Mouse (Mus musculus) liver, postnatal 0 days (tissue): ENCODE measurements around the gene Epo. TPM values are rescaled to one million over a fixed set of nuclear protein-coding genes. Genes with fewer than 3 reads are reported as not detected.

Experiments used
- ATAC-seq: fragments of 200-750 bp; cut with Nextera tagmentation; 2 replicates; pipeline ENCODE4 v1.8.0; 2017; ENCODE audit warnings: mild to moderate bottlenecking, moderate library complexity
- DNase-seq: peaks from one replicate; pipeline ENCODE4 v3.0.0-alpha.2; 2016
- H3K27ac ChIP-seq: fragments of 300-500 bp; sonication (generic); 2 replicates; pipeline ENCODE4 v1.5.1; 2014; ENCODE audit warnings: antibody characterized with exemption, moderate library complexity, mild to moderate bottlenecking, low read depth
- H3K27me3 ChIP-seq: fragments of 300-500 bp; sonication (generic); 2 replicates; pipeline ENCODE4 v1.6.1; 2014; ENCODE audit warnings: low read length, control low read depth, mixed read lengths; ENCODE audit not compliant: insufficient read depth
- H3K36me3 ChIP-seq: fragments of 300-500 bp; sonication (generic); replicated peaks from 2 replicates; pipeline ENCODE4 v1.6.1; 2014; ENCODE audit warnings: mild to moderate bottlenecking, control low read depth, low read length, moderate library complexity, mixed read lengths; ENCODE audit not compliant: insufficient read depth
- H3K4me1 ChIP-seq: fragments of 300-500 bp; sonication (generic); 2 replicates; pipeline ENCODE4 v1.6.1; 2014; ENCODE audit warnings: antibody characterized with exemption, mild to moderate bottlenecking, control low read depth; ENCODE audit not compliant: insufficient read depth
- H3K4me2 ChIP-seq: fragments of 300-500 bp; sonication (generic); 2 replicates; pipeline ENCODE4 v1.6.1; 2014; ENCODE audit warnings: low read depth, mild to moderate bottlenecking, low read length, moderate library complexity, mixed read lengths
- H3K4me3 ChIP-seq: fragments of 300-500 bp; sonication (generic); 2 replicates; pipeline ENCODE4 v1.5.1; 2014; ENCODE audit warnings: low read depth, low read length
- H3K9ac ChIP-seq: fragments of 300-500 bp; sonication (generic); replicated peaks from 2 replicates; pipeline ENCODE4 v1.6.1; 2014; ENCODE audit warnings: mild to moderate bottlenecking, moderate library complexity
- H3K9me3 ChIP-seq: fragments of 300-500 bp; sonication (generic); 2 replicates; pipeline ENCODE4 v1.6.1; 2016; ENCODE audit warnings: mild to moderate bottlenecking, control low read depth, low read length, mixed read lengths
- CTCF ChIP-seq: sonication (generic); IDR thresholded peaks from 2 replicates; pipeline ENCODE4 v1.5.1; 2016; ENCODE audit warnings: antibody characterized with exemption, low read depth
- EP300 ChIP-seq: IDR thresholded peaks from 2 replicates; pipeline ENCODE4 v1.6.1; 2016; ENCODE audit warnings: antibody characterized with exemption, low read depth, mild to moderate bottlenecking
- whole genome bisulfite sequencing: fragments of 180-500 bp; shearing (Covaris S2); extraction: QIAGEN DNeasy Blood & Tissue Kit; methylation state at CpG from one replicate; pipeline ENCODE4 v1.1.7; 2014; ENCODE audit not compliant: insufficient replicate concordance; 5-methylcytosine and 5-hydroxymethylcytosine counted together
- polyA plus RNA-seq: library from polyadenylated mRNA; unstranded; fragments of >200 nt; fragmentation: Nextera tagmentation; extraction: Ambion mirVana; gene quantifications from 2 replicates; pipeline ENCODE4 v1.2.1, GENCODE M21; 2015

The Epo gene
- polyA plus RNA-seq, 1 experiment from 2014 or later, result 0.26 TPM

DNA sequence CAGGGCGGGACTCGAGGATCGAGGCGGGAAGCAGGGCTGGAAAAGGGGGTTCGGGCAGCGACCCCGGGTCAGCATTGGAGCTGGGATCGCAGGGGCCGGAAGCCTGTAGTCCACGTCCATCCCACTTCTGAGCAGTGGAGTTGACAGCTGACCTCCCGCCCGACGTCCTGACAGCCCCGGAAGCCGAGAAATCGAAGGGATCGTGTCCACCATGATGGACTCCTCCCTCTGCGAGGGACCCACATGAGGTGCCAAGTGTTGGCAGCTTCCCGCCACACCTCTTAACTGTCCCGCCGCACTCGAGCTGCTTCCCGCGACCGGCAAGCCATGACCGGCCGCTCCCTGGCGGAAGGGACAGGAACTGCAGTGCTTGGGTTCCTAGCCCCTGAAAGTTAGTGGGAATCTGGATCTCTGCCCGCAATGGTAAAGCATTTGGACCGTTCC is 30.4 kb downstream of the Epo start:
- 0% methylated on average over 27 of the region's 30 CpGs for WGBS
- H3K9ac ChIP-seq, result peak overlapping the region; percentile 73
- peak; percentile 91 for DNase-seq

GRCm38 (mm10) chr5:137501709-137502666 is 31.1 kb downstream of the Epo start, which contains the start of gene Pop7:
TSS of gene Pop7 (minus strand) at chr5:137502518.
- ATAC-seq (peak; percentile 91), DNase-seq (peak; percentile 100)
- Histone ChIP-seq H3K4me3 (peak within 1 kb of the TSS; percentile 75), H3K9me3 (no peaks in the 10 kb centered on the region), H3K36me3 (peaks cover 6% of the 10 kb centered on the region; the same call in 1 of the 2 replicates), H3K27me3 (no peaks in the 10 kb centered on the region), H3K4me2 (peak within 1 kb of the TSS; percentile 73), H3K4me1 (peaks cover 19% of the 10 kb centered on the region), H3K9ac (peak within 1 kb of the TSS; percentile 73), H3K27ac (peak within 1 kb of the TSS; percentile 96)
- 2% methylated on average over 63 of the region's 64 CpGs for WGBS
- peak; percentile 90 for TF ChIP-seq CTCF
- no peak; the same call in none of the 2 replicates for TF ChIP-seq EP300

More for the DNA sequence above, 30.4 kb downstream of the Epo start:
- H3K27me3 ChIP-seq, result no peaks in the 10 kb centered on the region
- H3K4me1 ChIP-seq, result peaks cover 19% of the 10 kb centered on the region
- peak overlapping the region; percentile 75 for H3K4me3 ChIP-seq
- TF ChIP-seq CTCF (peak; percentile 99), EP300 (no peak)
- peak; percentile 85 for ATAC-seq
- peak overlapping the region; percentile 73 for H3K4me2 ChIP-seq
- peaks cover 6% of the 10 kb centered on the region; the same call in 1 of the 2 replicates for H3K36me3 ChIP-seq
- H3K27ac ChIP-seq, result peak overlapping the region; percentile 96
- H3K9me3 ChIP-seq, result no peaks in the 10 kb centered on the region

DNA sequence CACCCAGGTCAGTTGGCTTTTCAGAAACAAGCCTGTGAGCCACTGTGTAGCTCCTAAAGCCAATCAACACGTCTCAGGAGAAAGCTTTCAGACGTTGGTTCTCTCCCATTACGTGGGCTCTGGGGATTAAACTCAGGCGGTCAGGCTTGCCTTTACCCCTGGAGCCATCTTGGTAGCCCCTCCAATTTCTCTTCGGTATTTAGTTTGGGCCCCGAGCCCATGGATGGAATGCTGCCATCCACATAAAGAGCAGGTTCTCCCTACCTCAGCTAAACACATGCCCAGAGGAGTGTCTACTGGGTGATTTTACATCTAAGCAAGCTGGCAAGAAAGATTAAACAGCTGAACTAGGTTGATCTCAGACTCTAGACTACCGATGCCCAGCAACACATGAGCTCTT is 32.9 kb downstream of the Epo start:
- no peak for TF ChIP-seq CTCF
- TF ChIP-seq EP300, result no peak
- Histone ChIP-seq H3K4me3 (no peak overlapping the region), H3K9me3 (no peaks in the 10 kb centered on the region), H3K27me3 (no peaks in the 10 kb centered on the region), H3K4me1 (peaks cover 19% of the 10 kb centered on the region), H3K9ac (no peak overlapping the region), H3K27ac (no peak overlapping the region), H3K36me3 (peaks cover 6% of the 10 kb centered on the region; the same call in 1 of the 2 replicates), H3K4me2 (no peak overlapping the region)
- 83% methylated on average over 7 of the region's 7 CpGs for WGBS
- ATAC-seq (no peak), DNase-seq (no peak)

GRCm38 (mm10) chr5:137493831-137494230 is 39.2 kb downstream of the Epo start:
- Histone ChIP-seq H3K4me1 (peaks cover 3% of the 10 kb centered on the region; the same call in 1 of the 2 replicates), H3K27ac (0 out of 2 replicates have a peak overlapping the region, but pooled peaks have one; percentile 48), H3K9ac (no peak overlapping the region), H3K36me3 (no peaks in the 10 kb centered on the region), H3K4me2 (no peak overlapping the region), H3K4me3 (no peak overlapping the region), H3K27me3 (no peaks in the 10 kb centered on the region), H3K9me3 (no peaks in the 10 kb centered on the region)
- 62% methylated on average over 13 of the region's 13 CpGs for WGBS
- no peak for TF ChIP-seq EP300
- no peak for TF ChIP-seq CTCF
- DNase-seq (no peak), ATAC-seq (peak; percentile 59)

GRCm38 (mm10) chr5:137491559-137491958 is 41.5 kb downstream of the Epo start:
- Histone ChIP-seq H3K4me3 (no peak overlapping the region), H3K4me1 (peaks cover 3% of the 10 kb centered on the region; the same call in 1 of the 2 replicates), H3K4me2 (no peak overlapping the region), H3K27me3 (no peaks in the 10 kb centered on the region), H3K36me3 (no peaks in the 10 kb centered on the region), H3K9ac (no peak overlapping the region), H3K9me3 (no peaks in the 10 kb centered on the region), H3K27ac (no peak overlapping the region)
- 50% methylated on average over 4 of the region's 4 CpGs for WGBS
- ATAC-seq (no peak), DNase-seq (no peak)
- TF ChIP-seq CTCF, result no peak
- no peak for TF ChIP-seq EP300

GRCm38 (mm10) chr5:137487616-137488015 is 45.4 kb downstream of the Epo start:
- no peak overlapping the region for H3K27ac ChIP-seq
- no peak overlapping the region for H3K4me3 ChIP-seq
- 0 out of 2 replicates have a peak, but pooled peaks cover 13% of the 10 kb centered on the region for H3K27me3 ChIP-seq
- no peak for ATAC-seq
- no peak overlapping the region for H3K9ac ChIP-seq
- peak; percentile 44 for TF ChIP-seq CTCF
- TF ChIP-seq EP300, result no peak
- no peak overlapping the region for H3K4me2 ChIP-seq
- no peak for DNase-seq
- H3K4me1 ChIP-seq, result no peaks in the 10 kb centered on the region
- H3K9me3 ChIP-seq, result no peaks in the 10 kb centered on the region
- no peaks in the 10 kb centered on the region for H3K36me3 ChIP-seq
- WGBS, result 87% methylated on average over 7 of the region's 7 CpGs
